Mouse (Mus musculus) heart, postnatal 10 days (tissue): ENCODE data around the gene Ank2. TPM values are rescaled to one million over a fixed set of nuclear protein-coding genes. Genes with fewer than 3 reads are reported as not detected.

Experiments used
- DNase-seq, 2 experiments: peaks; one replicate each; pipeline ENCODE4 v3.0.0; 2021
- intact Hi-C: fragments of 180-260 bp; cut with DNase I; formaldehyde crosslinking; loops from one replicate; pipeline ENCODE4 v1.15.1; 2025
- total RNA-seq, 2 experiments: library from RNA; stranded (reverse); gene quantifications; 2 replicates each; pipeline ENCODE4 v1.2.3; 2021

Ank2 gene
- total RNA-seq, 2 experiments from 2014 or later, result 289 to 290 TPM

DNA sequence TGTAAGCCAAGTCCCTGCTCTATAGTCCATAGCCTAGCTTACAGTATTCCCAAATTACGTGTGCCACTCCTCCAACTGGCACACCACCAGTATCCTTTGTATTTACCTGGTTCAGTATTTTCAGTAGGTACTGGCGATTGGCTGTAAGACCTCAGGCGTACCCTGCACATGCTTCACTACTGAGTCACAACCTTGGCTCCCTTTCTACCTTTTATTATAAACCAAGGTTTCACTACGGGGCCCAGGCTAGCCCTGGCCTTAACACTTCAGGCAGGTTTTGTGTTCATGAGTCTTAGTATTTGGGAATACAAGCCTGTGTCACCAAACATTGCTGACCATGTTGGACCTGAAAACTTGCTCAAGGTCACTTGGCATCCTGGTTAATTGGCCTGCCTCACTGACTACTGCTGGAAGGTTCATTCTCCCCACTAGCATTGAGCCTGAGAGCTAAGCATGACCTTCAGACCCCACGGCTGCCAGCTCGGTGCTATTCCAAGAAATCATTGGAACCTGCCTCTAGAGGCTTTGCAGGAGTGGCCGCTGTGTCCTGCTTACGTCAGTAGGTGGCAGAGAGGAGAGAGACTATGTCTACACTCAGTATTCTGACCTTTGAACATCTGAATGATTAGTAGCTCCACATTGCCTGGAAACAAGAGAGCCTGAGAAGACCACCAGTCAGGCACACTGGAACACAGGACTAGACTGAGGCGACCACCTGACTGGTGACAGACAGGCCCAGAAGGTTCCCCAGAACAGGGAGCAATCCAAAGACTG lies 494.1 kb downstream of the Ank2 start:
- peak; percentile 60 to 68 for DNase-seq
- intact Hi-C loops, result no loop called here

GRCm38 (mm10) chr3:127003946-127004345 lies 495.2 kb downstream of the Ank2 start:
- intact Hi-C loops, result no loop called here
- no peak for DNase-seq

DNA sequence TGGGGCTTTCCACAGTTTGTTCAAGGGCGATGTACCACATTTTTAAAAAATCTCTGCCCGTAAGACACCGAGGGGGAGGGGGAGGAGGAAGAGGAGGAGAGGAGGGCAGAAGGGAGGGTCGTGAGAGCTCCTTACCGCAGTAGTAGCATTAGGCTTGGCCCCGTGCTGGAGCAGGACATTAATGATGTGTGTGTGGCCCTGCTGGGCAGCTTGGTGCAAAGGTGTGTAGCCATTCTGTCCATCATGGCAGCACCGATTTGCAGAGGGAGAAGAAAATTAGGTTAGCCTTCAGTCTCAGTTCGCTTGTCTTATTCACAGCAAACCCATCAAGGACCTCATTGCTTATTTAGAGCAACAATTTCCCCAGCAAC lies 500.4 kb downstream of the Ank2 start:
- intact Hi-C loops, result no loop called here
- DNase-seq, result no peak

DNA sequence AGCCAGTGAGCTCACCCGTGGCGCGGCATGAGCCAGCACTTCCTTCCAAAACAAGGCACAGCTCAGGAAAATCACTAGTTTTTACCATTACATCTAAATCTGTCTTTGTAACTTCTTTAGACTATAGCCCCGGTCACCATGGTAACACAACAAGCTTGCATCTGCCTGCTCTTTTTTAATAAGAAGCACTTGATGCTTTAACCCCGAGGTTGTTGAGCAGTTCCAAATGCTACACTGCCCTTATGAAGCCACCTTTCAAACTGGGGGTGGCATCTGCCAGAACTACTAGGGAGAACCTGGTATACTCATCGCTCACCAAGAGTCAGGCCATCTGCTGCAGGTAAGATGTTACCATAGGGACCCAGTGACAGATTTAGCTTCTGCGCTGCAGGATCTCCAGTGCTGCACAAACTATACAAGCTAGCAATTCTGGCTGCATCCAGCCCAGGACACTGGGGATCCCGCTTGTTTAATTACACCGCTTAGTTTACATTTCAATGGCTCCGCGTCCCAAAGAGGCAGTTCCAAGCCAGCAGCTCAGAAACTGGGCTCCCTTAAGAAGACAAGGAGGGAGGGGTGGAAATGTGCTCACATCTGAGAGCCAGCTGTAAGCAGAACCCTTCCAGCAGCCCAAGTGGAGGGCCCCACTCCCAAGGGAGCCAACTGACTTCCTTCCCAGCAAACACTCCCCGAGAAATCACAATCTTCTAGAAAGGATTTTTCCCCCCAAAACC lies 501.0 kb downstream of the Ank2 start:
- DNase-seq, result peak; percentile 70
- intact Hi-C loops, result no loop called here

DNA sequence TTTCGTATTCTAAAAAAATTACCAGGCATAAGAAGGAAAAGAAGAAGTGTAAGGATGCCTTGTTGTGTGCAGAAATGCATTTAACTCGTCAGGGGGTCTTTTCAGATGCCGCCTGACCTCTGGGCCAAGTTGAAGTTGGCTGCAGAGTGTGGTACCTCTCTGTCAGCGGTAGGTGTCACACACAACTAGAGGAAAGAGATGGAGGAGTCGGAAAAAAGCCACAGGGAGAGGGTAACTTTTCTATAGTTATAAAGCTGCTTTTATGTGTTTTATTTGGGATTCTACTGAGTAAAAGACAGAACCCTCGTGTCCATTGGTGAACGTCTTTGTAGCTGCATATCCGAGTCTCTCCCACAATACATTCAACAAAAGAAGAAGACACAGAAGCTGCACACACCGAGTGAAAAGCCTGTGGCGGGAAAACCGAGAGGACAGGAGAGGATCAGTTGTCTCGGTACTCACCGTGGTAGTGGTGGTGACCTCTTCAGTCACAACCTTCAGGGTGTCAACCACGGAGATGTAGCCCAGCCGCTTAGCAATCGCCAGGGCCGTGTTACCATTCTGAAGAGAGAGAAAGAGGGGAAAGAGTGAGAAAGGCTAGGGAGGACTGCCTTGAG lies 501.7 kb downstream of the Ank2 start:
- no peak for DNase-seq
- intact Hi-C loops, result no loop called here

- DNase-seq, result no peak
- intact Hi-C loops, result no loop called here
Observed at GRCm38 (mm10) chr3:126996721-126997120, 502.4 kb downstream of the Ank2 start.

- intact Hi-C loops, result no loop called here
- no peak for DNase-seq
Observed at GRCm38 (mm10) chr3:126995970-126996369, 503.2 kb downstream of the Ank2 start.

DNA sequence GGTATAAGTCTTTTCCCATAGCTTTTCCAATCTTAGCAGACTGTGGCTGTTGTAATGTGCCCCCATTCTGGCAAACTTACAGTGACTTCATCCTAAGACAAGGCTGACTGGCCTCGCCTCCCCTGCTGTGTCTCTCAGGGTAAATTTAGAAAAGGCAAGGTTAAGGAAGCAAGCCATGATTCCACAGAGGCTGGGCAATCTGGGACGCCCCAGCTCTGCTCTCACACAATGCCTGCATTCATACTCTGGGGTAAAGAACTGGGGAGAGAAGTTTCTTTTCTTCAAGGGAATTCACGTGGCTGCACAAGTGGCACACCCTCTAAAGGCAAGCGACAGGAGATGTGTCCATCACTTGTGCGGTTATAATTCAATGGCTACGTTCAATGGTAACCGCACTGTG lies 505.0 kb downstream of the Ank2 start:
- intact Hi-C loops, result no loop called here
- no peak for DNase-seq

- intact Hi-C loops, result no loop called here
- DNase-seq, result peak; percentile 53 to 58
Observed at GRCm38 (mm10) chr3:126989936-126990335, 509.2 kb downstream of the Ank2 start.

- DNase-seq, result no peak
- intact Hi-C loops, result no loop called here
Observed at GRCm38 (mm10) chr3:126986687-126987086, 512.5 kb downstream of the Ank2 start.

- no peak for DNase-seq
- intact Hi-C loops, result no loop called here
Observed at GRCm38 (mm10) chr3:126982814-126983213, 516.3 kb downstream of the Ank2 start.

DNA sequence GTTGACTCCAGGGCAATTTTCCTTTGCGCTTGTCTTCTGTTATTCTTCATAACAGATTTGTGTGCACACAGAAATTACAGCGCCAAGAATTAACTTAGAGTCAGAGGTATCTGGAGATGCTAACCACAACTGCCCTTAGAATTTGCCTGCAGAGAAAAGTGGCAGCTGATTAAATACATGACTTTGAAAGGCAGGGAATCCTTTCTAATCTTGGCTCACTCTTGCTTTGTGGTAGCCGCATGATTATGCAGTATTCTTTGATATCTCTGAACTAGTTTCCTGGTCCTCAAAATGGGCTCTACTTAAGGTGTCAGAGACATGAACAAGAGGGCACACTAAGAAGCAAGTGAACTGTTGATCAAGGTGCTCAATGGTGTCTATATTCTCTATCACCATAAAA lies 518.0 kb downstream of the Ank2 start:
- no peak for DNase-seq
- intact Hi-C loops, result no loop called here

DNA sequence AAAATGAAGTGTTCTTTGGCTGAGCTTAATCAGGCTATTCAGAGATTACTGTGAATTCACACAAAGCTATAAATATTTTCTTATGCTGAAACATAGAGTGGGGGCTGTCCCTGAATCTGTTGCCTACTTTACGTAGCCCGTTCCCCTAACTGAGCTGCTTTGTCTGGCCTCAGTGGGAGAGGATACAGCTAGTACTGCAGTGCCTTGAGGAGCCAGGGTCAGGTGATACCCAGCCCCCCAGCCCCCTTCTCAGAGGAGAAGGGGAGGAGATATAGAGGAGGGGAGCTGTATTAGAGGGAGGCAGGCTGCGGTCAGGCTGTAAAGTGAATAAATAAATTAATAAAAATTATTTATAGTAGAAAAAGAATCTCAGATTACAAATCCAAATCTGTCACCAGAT lies 519.5 kb downstream of the Ank2 start:
- intact Hi-C loops, result no loop called here
- no peak for DNase-seq

GRCm38 (mm10) chr3:126978768-126979410 lies 520.3 kb downstream of the Ank2 start:
- intact Hi-C loops, result no loop called here
- peak; percentile 68 to 85 for DNase-seq

DNA sequence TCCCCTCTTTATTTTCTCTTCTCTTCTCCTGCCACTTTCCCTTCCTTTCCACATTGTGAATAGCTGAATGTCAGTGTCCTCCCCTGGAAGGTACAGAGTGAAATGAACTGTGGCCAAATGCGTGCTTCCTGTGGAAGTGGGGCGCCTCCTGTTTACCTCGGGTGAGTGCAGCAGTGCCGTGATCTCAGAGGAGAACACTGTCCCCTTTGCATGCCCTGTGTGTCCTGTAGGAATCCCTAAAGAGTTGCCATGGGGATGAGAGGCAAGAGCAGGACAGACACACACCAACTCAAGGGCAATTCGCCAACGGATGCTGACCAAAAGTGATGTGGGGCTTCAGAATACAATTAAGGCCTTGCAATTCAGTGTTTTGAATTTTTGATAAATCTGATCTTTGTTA lies 521.8 kb downstream of the Ank2 start:
- DNase-seq, result no peak
- intact Hi-C loops, result no loop called here

DNA sequence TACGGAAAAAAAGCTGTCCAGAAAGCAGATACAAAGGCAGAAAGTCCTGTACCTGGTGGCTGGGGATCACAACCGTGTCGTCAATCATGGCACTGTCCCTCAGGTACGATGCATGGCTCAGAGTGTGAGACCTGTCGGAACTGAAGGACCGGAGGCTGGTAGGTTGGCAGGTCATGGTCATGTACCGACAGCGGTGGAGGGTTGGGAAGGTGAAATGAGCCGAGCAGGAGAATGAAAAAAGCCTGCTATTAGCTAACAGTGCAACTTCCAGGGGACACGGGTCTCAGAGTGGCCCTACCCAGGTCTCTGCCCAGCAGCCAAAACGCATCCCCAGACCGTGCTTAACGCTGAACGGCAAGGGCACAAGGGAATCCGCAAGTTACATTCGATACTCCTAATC lies 522.4 kb downstream of the Ank2 start:
- intact Hi-C loops, result no loop called here
- no peak for DNase-seq

- intact Hi-C loops, result no loop called here
- no peak for DNase-seq
Observed at GRCm38 (mm10) chr3:126975409-126975808, 523.7 kb downstream of the Ank2 start.

- intact Hi-C loops, result no loop called here
- no peak for DNase-seq
Observed at GRCm38 (mm10) chr3:126973551-126973950, 525.6 kb downstream of the Ank2 start.

DNA sequence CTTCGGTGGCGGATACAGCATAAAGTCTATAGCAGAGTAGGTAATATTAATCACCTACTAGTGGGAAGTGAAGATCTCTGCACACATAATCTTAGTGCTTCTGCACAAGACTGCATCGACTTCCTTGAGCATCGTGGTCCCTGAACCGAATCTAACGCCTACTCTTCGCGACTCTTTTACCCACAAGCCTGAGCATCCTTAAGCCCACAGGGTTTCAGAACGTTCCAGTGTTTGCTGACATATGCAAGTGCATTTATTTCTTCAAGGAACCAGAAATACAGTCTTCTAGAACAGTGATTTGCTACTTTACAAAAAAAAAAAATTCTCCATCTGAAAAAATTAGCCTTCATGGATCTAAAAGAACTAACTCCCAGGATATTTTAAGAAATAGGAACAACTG lies 527.6 kb downstream of the Ank2 start:
- DNase-seq, result no peak
- intact Hi-C loops, result no loop called here

- intact Hi-C loops, result no loop called here
- DNase-seq, result no peak
Observed at GRCm38 (mm10) chr3:126968721-126969120, 530.4 kb downstream of the Ank2 start.

DNA sequence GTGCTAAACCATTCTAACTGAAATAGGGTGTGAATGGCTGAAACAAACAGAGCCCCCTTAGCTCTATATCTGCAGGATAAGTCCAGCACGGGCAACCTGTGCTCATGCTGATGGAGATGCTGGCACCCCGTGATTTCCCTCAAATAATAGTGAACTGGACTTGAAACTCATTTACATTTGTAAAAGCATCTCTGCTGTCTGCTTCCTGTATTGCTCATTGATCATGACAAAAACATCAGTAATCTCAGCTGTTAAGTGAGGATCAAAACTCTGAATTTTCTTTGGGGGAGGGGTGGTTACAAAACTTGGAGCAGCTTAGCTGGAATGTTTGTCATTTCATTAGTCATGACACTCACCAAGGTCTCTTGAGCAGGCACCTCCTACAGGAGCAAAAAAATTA lies 533.4 kb downstream of the Ank2 start:
- no peak for DNase-seq
- intact Hi-C loops, result no loop called here
